Mouse (Mus musculus): Measurements from ENCODE around the gene Tmem82.

GRCm38 (mm10) chr4:141617863-141618564 is 419 bp downstream of the Tmem82 start:
- no peak for TF ChIP-seq CTCF (IDR thresholded peaks at IDR 0.05; ENCODE audit: low read depth, low read length)
- no peak for TF ChIP-seq EP300 (IDR thresholded peaks at IDR 0.05; ENCODE audit: insufficient read depth, low read depth, low read length)

All from ES-Bruce4 (cell line).